Mouse (Mus musculus): ENCODE data around the gene Card11.

- TF ChIP-seq POLR2A (IDR thresholded peaks at IDR 0.05; ENCODE audit: extremely low read depth, insufficient read depth, low read length) (no peak), CTCF (IDR thresholded peaks at IDR 0.05; ENCODE audit: extremely low read depth, insufficient read depth, low read length) (no peak)
Observed at GRCm38 (mm10) chr5:140878644-140879043, 121.7 kb downstream of the Card11 start.
